Mouse (Mus musculus) cerebellum, adult 8-10 months (tissue): ENCODE results near the gene Smim12.
A peak's percentile ranks its signal among the peaks of the same experiment; 100 is the strongest.

Experiments
- DNase-seq: peaks from one replicate; pipeline ENCODE4 v3.0.0; 2022

Smim12 gene

GRCm38 (mm10) chr4:127235742-127236487, 7.7 kb upstream of the Smim12 start:
- peak; percentile 87 for DNase-seq

DNA sequence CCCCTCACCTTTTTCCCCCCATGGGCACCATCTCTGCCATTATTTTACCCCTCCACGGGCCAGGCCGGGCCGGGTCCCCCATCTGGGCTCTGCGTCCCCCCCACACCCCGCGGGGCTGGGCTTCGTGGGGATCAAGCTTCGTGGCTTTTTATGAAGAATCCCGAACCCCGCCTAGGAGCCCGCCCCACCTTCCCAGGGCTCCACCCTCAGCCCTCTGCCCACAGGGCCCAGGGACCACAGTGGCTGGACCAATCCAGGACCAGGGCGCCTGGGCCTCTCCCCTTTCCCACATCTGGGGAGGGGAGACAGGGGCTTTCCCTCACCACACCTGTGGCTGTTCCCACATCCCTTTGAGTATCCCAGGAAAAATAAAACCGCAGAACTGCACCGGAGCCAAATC, 7.0 kb upstream of the Smim12 start:
- DNase-seq = no peak

GRCm38 (mm10) chr4:127237271-127237670, 6.3 kb upstream of the Smim12 start:
- DNase-seq = no peak

- no peak for DNase-seq
Measured at GRCm38 (mm10) chr4:127242696-127243095, 888 bp upstream of the Smim12 start.

GRCm38 (mm10) chr4:127243953-127244352, 369 bp downstream of the Smim12 start:
- DNase-seq = no peak

DNA sequence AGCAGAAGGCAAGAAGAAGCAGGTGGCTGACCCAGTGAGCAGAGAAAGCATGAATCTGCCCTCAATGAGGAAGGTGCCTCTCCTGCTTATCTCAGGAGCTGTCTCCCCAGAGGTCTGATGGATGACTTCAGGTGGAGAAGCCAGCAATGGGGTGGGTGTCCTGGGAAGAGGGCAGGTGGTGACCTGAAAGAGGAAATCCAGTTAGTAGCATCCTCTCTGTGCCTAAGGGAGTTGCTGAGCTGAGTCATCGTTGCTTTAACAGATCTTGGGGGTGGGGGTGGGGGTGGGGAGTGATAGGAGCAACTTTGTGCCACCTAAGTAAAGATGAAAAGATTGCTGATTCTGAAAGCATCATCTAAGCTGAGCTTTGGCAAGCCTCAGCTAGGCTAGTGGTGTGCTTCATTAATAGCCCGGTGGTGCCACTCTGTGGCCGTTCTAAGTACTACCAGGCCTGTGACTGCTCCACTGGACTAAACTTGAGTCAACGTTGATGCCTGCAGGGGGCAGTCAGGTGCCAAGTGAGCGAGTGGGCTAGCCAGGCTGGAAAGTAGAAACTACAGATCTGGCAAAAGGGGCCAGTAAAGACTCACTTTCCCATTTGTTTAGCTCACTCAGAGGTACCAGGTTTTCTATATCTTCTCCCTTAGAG, 6.2 kb downstream of the Smim12 start:
- DNase-seq = peak; percentile 97

- DNase-seq = peak; percentile 61
Measured at GRCm38 (mm10) chr4:127251963-127252585, 8.5 kb downstream of the Smim12 start.

- DNase-seq = no peak
Measured at GRCm38 (mm10) chr4:127256739-127257138, 13.2 kb downstream of the Smim12 start.

- no peak for DNase-seq
Measured at GRCm38 (mm10) chr4:127258186-127258897, 14.8 kb downstream of the Smim12 start.

DNA sequence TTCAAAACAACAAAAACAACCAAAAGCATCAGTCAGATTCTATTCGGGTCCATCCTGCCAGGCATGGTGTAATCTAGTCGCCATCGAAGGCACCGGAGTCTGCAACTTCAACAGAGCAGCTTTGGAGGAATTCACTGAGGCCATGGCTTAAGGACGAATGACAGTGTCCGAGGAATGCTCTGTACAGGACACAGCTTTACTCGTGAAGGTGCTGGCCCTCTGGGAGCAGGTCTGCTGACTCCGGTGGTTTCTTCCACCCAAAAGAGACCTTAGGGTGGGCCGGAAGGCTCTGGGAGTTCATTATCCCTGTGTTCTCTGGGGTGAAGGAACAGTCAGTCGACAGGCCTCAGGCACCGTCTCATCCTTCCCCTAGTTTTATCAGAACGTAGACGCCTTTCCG, 18.0 kb downstream of the Smim12 start:
- DNase-seq = no peak

DNA sequence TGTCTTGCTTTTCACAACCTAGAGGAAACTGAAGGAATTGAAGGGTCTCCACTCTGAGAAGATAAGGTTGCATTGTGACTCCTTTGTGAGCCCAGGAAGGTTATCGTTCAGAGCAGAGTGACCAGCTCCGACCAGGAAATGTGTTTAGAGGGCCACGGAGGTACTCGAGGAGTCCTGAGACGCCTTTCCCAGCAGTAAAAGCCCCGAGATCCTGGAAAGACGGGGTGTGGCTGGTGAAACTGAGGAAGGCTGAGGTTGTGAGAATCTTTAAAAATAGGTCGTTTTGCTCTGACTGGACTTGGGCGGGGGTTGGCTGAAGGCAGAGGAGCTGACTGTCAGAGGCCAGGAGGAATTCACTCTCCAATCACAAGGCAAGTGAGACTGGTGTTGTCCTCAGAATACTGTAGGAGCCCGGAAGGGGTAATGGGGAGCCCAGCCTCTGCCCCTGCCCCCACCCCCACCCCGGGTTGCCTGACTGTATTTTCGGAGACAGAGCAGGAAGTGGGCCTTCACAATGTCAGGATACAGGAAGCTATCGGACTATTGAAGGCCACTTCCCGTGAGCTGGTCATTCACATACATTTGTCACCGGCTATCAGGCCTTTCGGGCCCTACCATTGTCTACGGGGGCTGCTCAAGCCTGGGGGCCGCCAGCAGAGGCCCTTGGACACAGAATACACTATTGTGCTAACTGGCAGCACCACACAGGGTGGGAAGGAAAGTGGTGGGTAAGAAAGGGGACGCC, 20.0 kb downstream of the Smim12 start:
- DNase-seq = no peak

- no peak for DNase-seq
Measured at GRCm38 (mm10) chr4:127264183-127264554, 20.6 kb downstream of the Smim12 start.

- no peak for DNase-seq
Measured at GRCm38 (mm10) chr4:127278451-127279001, 34.9 kb downstream of the Smim12 start.

GRCm38 (mm10) chr4:127279241-127279640, 35.7 kb downstream of the Smim12 start:
- DNase-seq = no peak

GRCm38 (mm10) chr4:127286907-127287306, 43.3 kb downstream of the Smim12 start:
- no peak for DNase-seq

DNA sequence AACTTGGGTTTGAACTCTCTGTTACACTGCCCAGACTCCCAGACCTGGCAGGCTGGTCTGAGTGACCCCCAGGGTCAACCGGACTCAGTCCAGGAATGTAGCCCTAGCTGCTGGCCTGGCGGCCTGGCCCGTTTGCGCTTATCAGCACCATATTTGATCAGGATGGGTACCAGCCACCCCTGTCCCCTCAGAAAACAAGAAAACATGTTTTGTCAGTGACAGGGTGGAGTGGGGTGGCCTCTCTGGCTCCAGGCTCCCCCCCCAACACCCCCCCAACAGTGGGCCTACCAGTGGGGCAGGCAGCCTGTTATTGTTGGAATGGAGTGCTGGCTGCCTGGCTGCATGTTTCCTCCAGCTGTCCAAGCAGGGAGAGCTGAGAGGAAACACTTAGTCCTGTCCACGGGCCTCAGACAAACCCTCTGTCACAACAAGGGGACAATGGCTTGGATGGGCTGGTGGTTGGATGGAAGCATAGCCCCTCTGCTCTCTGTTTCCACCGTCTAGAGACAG, 45.5 kb downstream of the Smim12 start:
- DNase-seq = no peak

- no peak for DNase-seq
Measured at GRCm38 (mm10) chr4:127292631-127293030, 49.0 kb downstream of the Smim12 start.
